Comparison of ENCODE assay signal across 16 mouse cellular contexts in genomic region chr7:64627972-64628655, GRCm38 (mm10).
A peak's percentile ranks its signal among the peaks of the same experiment; 100 is the strongest.
DNase-seq lines count a peak whose midpoint lies in the region; ATAC-seq and TF ChIP-seq lines count a peak whose summit lies in the region.
"Had no signal": no experiment of that assay in that cellular context is flagged by ENCODE, and none has a peak within 500 bp of the region (broad histone marks: within the 10 kb centered on the region; RNA-seq: fewer than 3 reads in every experiment).

No protein-coding gene starts in this region.

- H3K36me3 ChIP-seq in midbrain, embryonic 14.5 days (ENCODE audit: control insufficient read depth, insufficient read depth, low read length): no peaks in the 10 kb centered on the region
- H3K36me3 ChIP-seq in kidney, embryonic 15.5 days: no peaks in the 10 kb centered on the region

- H3K27me3 ChIP-seq in midbrain, embryonic 14.5 days (ENCODE audit: control insufficient read depth, insufficient read depth, low read length): no peaks in the 10 kb centered on the region
- no peaks in the 10 kb centered on the region for H3K27me3 ChIP-seq in kidney, embryonic 15.5 days

- no peak for TF ChIP-seq CTCF in layer of hippocampus, adult 2 months (conservative IDR thresholded peaks at IDR 0.05)

- no peaks in the 10 kb centered on the region for H3K9me3 ChIP-seq in midbrain, embryonic 14.5 days (ENCODE audit: control insufficient read depth, low read length)
- H3K9me3 ChIP-seq in kidney, embryonic 15.5 days (replicated peaks): no peaks in the 10 kb centered on the region

- H3K27ac ChIP-seq in layer of hippocampus, adult 2 months: peak overlapping the region; percentile 73
- peak overlapping the region; percentile 49; the same call in 1 of the 2 replicates for H3K27ac ChIP-seq in midbrain, embryonic 14.5 days (replicated peaks; ENCODE audit: low read depth, low read length)
- H3K27ac ChIP-seq in kidney, embryonic 15.5 days: no peak overlapping the region
- H3K27ac ChIP-seq: gastrocnemius, adult 2 months had no signal

- DNase-seq in adrenal gland, adult 2 months: peak; percentile 23
- DNase-seq in adrenal gland, postnatal 14 days: no peak
- DNase-seq in layer of hippocampus, adult 2 months (ENCODE audit: low spot score in 2 of 2): no peak
- no peak for DNase-seq in layer of hippocampus, postnatal 36 days
- peak; percentile 68 to 73 for DNase-seq in cerebellum, postnatal 10 days
- peak; percentile 34 for DNase-seq in midbrain, embryonic 14.5 days
- DNase-seq in right cerebral cortex, postnatal 4 days: no peak
- DNase-seq: embryo, embryonic 11 days; gastrocnemius, adult 2 months; kidney, postnatal 10 days; right cerebral cortex, postnatal 14 days; thymus, adult 2 months had no signal

- no peak overlapping the region for H3K9ac ChIP-seq in midbrain, embryonic 14.5 days (replicated peaks; ENCODE audit: low read length)
- H3K9ac ChIP-seq in kidney, embryonic 15.5 days: no peak overlapping the region

- ATAC-seq in midbrain, embryonic 14.5 days (ENCODE audit: low FRiP score, low TSS enrichment): no peak
- no peak for ATAC-seq in kidney, embryonic 15.5 days (replicated peaks; ENCODE audit: low FRiP score)
- ATAC-seq: inflammation-experienced regulatory T-cells, adult 6 months; lung, postnatal 0 days had no signal

- no peak overlapping the region for H3K4me3 ChIP-seq in layer of hippocampus, adult 2 months
- H3K4me3 ChIP-seq in midbrain, embryonic 14.5 days (replicated peaks; ENCODE audit: low read depth, low read length): no peak overlapping the region
- no peak overlapping the region for H3K4me3 ChIP-seq in kidney, embryonic 15.5 days (replicated peaks)
- H3K4me3 ChIP-seq: gastrocnemius, adult 2 months had no signal

- peaks cover 30% of the 10 kb centered on the region for H3K4me1 ChIP-seq in midbrain, embryonic 14.5 days (ENCODE audit: control insufficient read depth, insufficient read depth, low read length)
- H3K4me1 ChIP-seq in kidney, embryonic 15.5 days: peaks cover 10% of the 10 kb centered on the region; the same call in 1 of the 2 replicates

- H3K4me2 ChIP-seq in midbrain, embryonic 14.5 days (ENCODE audit: low read length): no peak overlapping the region
- no peak overlapping the region for H3K4me2 ChIP-seq in kidney, embryonic 15.5 days
- H3K4me2 ChIP-seq: liver, embryonic 11.5 days had no signal

- WGBS in midbrain, embryonic 14.5 days: 43% methylated on average over 8 of the region's 8 CpGs
- 69% methylated on average over 8 of the region's 8 CpGs for WGBS in kidney, embryonic 15.5 days

Comparison
In these comparisons a context has a peak if more than half of its experiments do, and no peak if none do; other contexts are left out.
1. DNase-seq: peak in adrenal gland, adult 2 months (single experiment), cerebellum, postnatal 10 days (2 of 2) and midbrain, embryonic 14.5 days (single experiment); none in adrenal gland, postnatal 14 days (single experiment), layer of hippocampus, adult 2 months (0 of 2), layer of hippocampus, postnatal 36 days (0 of 2) and right cerebral cortex, postnatal 4 days (single experiment).